Mouse (Mus musculus) CD8-positive naive resting alpha-beta T cell, adult 57 days (primary cell): ENCODE data around the gene Vmn1r25. TPM values are rescaled to one million over a fixed set of nuclear protein-coding genes. Genes with fewer than 3 reads are reported as not detected.

Experiments used
- total RNA-seq: library from RNA; stranded (reverse); gene quantifications from one replicate; pipeline ENCODE4 v1.2.4, GENCODE M21; 2023

The Vmn1r25 gene
- total RNA-seq, result not detected

DNA sequence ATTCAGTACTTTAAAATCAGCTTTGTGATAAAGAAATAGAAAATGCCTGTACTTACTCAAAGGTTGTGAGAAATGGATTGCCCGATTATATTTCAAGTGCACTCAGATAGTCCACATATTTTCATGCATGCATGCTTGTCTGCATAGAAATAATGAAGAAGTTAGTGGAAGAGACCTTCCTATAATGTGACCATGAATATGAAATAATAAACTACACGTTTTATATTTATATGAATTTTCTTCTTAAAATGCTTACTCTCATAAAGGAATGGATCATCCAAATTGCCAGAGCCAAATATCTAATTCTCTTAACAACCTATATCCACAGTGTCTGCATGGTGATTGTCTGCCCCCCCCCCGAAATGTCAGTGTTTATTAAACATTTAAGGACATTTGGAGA is at the start of gene Vmn1r25:
Gene Vmn1r25 (minus strand): TSS at position 101 of the 400 bp plus-strand sequence.

DNA sequence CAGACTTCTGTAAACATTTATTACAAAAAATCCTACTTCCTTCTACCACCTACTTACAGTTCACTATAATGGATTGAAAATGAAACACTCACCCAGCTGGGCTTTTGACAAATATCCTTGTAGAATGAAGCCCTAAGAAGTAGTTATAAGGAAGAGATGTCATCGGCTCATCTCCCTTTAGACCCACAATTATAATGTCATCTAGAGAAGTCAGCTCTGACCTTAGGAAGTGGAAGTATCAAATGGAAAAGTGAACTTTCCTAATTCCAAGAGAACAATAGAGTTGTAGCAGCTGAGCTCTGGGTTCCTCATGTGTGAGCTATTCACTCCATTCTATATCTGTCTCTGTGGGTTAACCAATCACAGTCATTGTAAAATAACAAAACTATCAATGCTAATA is 34.4 kb upstream of the Vmn1r25 start, which contains the start of gene Vmn1r26:
Gene Vmn1r26 (minus strand): TSS at position 101 of the 400 bp plus-strand sequence.

DNA sequence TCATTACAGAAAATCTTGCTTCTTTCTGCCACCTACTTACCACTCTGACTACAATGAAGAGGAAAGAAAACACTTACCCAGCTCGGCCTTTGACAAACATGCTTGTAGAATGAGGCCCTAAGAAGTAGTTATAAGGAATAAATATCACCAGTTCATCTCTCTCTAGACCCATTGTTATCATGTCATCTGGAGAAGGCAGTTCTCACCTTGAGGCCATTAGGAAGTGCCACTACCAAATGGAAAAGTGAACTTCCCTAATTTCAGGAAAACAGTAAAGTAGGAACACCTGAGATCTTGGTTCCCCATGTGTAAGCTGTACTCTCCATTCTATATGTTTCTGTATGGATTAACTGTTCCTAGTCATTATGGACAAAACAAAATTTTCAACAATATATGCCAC is 19.2 kb downstream of the Vmn1r25 start, which contains the start of gene Vmn1r24:
Gene Vmn1r24 (minus strand): TSS at position 101 of the 400 bp plus-strand sequence.

Other genes starting within 250 kb of the Vmn1r25 start
- 48.1 TPM for gene Vopp1, start 155.7 kb downstream of the Vmn1r25 start, total RNA-seq
- not detected for gene Vmn1r21, start 130.5 kb downstream of the Vmn1r25 start, total RNA-seq
- not detected for gene Vmn1r22, start 72.8 kb downstream of the Vmn1r25 start, total RNA-seq
- not detected for gene Vmn1r23, start 54.0 kb downstream of the Vmn1r25 start, total RNA-seq
- not detected for gene Vmn1r24, start 19.3 kb downstream of the Vmn1r25 start, total RNA-seq
- not detected for gene Vmn1r26, start 34.3 kb upstream of the Vmn1r25 start, total RNA-seq
- gene Vmn1r27, start 238.0 kb upstream of the Vmn1r25 start, total RNA-seq, result not detected